Mouse (Mus musculus) C2C12 (cell line): ENCODE data around the gene Btf3l4.

Source experiments
- CTCF ChIP-seq: IDR thresholded peaks from one replicate; pipeline ENCODE4 v1.5.1; 2011; ENCODE audit not compliant: control insufficient read depth, insufficient read depth, insufficient read length
- FOSL1 ChIP-seq: IDR thresholded peaks from one replicate; pipeline ENCODE4 v1.8.0; 2011; ENCODE audit warnings: mild to moderate bottlenecking, low read length; ENCODE audit not compliant: poor library complexity, insufficient read depth, severe bottlenecking
- MYOD1 ChIP-seq: IDR thresholded peaks from one replicate; pipeline ENCODE4 v1.6.1; 2011; ENCODE audit warnings: low read depth; ENCODE audit not compliant: control insufficient read depth, insufficient read length
- MYOG ChIP-seq: IDR thresholded peaks from one replicate; pipeline ENCODE4 v1.6.1; 2011; ENCODE audit not compliant: control insufficient read depth, insufficient read length; ENCODE audit errors: extremely low read depth
- USF1 ChIP-seq: IDR thresholded peaks from one replicate; pipeline ENCODE4 v1.6.1; 2011; ENCODE audit warnings: low read depth, mild to moderate bottlenecking, control low read depth, moderate library complexity

GRCm38 (mm10) chr4:108835496-108835895 is 2.1 kb upstream of the Btf3l4 start:
- TF ChIP-seq CTCF (no peak), MYOG (no peak), MYOD1 (no peak), USF1 (no peak), FOSL1 (no peak)
